Mouse (Mus musculus) limb, embryonic 14.5 days (tissue): ENCODE data around the gene Vps26c. TPM values are rescaled to one million over a fixed set of nuclear protein-coding genes. Genes with fewer than 3 reads are reported as not detected.
"Not testable (repeated sequence)": the region's sequence is repeated elsewhere in the genome, so short reads cannot be mapped to it uniquely, and the experiment has no call there.

ENCODE experiments used
- ATAC-seq: fragments of 200-750 bp; cut with Nextera tagmentation; 2 replicates; pipeline ENCODE4 v1.8.0; 2017; ENCODE audit warnings: low read depth, moderate number of reproducible peaks, moderate TSS enrichment; ENCODE audit not compliant: low FRiP score
- DNase-seq: peaks from one replicate; pipeline ENCODE4 v3.0.0-alpha.2; 2015; ENCODE audit warnings: low spot score
- H3K27ac ChIP-seq: fragments of 300-500 bp; sonication (generic); replicated peaks from 2 replicates; pipeline ENCODE4 v1.5.1; 2014; ENCODE audit warnings: low read depth, mild to moderate bottlenecking, low read length, moderate library complexity, mixed read lengths
- H3K27me3 ChIP-seq: fragments of 300-500 bp; sonication (generic); 2 replicates; pipeline ENCODE4 v1.6.1; 2014; ENCODE audit warnings: low read length, mixed read lengths; ENCODE audit not compliant: control insufficient read depth, insufficient read depth
- H3K36me3 ChIP-seq: fragments of 300-500 bp; sonication (generic); 2 replicates; pipeline ENCODE4 v1.6.1; 2014; ENCODE audit warnings: mild to moderate bottlenecking, low read length, moderate library complexity, mixed read lengths; ENCODE audit not compliant: control insufficient read depth, insufficient read depth
- H3K4me1 ChIP-seq: fragments of 300-500 bp; sonication (generic); 2 replicates; pipeline ENCODE4 v1.6.1; 2014; ENCODE audit warnings: antibody characterized with exemption, low read length, mixed read lengths; ENCODE audit not compliant: control insufficient read depth, insufficient read depth
- H3K4me2 ChIP-seq: fragments of 300-500 bp; sonication (generic); replicated peaks from 2 replicates; pipeline ENCODE4 v1.6.1; 2014; ENCODE audit warnings: low read depth, mild to moderate bottlenecking, low read length, moderate library complexity; ENCODE audit not compliant: severe bottlenecking
- H3K4me3 ChIP-seq: fragments of 300-500 bp; sonication (generic); replicated peaks from 2 replicates; pipeline ENCODE4 v1.5.1; 2014; ENCODE audit warnings: low read length
- H3K9ac ChIP-seq: fragments of 300-500 bp; sonication (generic); 2 replicates; pipeline ENCODE4 v1.6.1; 2014; ENCODE audit warnings: mild to moderate bottlenecking, low read depth, low read length, moderate library complexity; ENCODE audit not compliant: severe bottlenecking
- H3K9me3 ChIP-seq: fragments of 300-500 bp; sonication (generic); 2 replicates; pipeline ENCODE4 v1.6.1; 2016; ENCODE audit warnings: low read length; ENCODE audit not compliant: control insufficient read depth
- POLR2A ChIP-seq: fragments of 200-500 bp; IDR thresholded peaks from 2 replicates; pipeline ENCODE4 v1.8.0; 2012; ENCODE audit warnings: inconsistent platforms, mild to moderate bottlenecking, moderate library complexity, borderline replicate concordance; ENCODE audit not compliant: insufficient read depth, insufficient read length; ENCODE audit errors: extremely low read depth
- WGBS: fragments of 180-500 bp; shearing (Covaris S2); extraction: QIAGEN DNeasy Blood & Tissue Kit; methylation state at CpG from one replicate; pipeline ENCODE4 v1.1.7; 2014; 5-methylcytosine and 5-hydroxymethylcytosine counted together
- polyA plus RNA-seq, 2 experiments: library from polyadenylated mRNA; depleted of rRNA in 1 of 2; stranded (reverse) in 1 of 2; unstranded in 1 of 2; fragments of >200 nt; fragmentation: Nextera tagmentation in 1 of 2; extraction: Ambion mirVana in 1 of 2; gene quantifications; 2 replicates each; pipeline versions ENCODE4 v1.2.1 to v1.2.3; 2012 to 2014

The Vps26c gene
- polyA plus RNA-seq, 2 experiments: 50.3 to 55.0 TPM

DNA sequence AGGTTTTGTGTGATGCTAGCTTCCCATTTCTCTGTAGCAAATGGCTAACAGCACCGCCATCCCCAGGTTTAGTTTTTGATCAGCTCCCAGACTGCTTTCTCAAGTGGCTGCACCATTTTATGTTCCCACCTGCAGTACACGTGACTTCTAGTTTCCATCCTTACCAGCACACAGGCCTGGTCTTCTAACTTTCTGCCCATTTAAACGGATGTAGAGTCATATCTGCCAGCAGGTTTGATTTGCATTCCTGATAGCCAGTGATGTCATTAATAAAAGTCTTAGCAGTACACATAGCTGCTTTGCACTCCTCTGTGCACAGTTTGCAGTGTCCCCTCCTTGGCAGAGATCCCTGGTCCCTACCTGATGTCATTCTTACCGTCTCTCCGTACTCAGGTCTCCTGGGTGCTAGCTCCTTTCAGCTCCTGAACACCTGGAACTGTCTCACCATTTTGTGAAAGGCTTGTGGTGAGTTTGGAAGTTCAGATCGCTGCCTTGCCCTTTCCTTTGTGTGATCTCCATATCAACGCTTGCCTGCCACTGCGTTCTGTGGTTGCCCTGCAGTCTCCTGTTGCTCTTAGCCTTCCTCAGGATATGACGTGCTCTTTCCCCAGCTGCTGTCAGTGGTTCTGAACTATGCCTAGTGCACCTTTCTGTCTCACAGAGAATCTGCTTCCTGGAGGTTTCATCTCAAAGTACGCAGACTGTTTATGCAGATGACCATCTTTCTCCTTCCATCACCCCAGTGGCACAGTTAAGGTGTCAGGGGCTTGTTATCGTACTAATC lies 41.7 kb downstream of the Vps26c start:
- Histone ChIP-seq H3K9ac (no peak overlapping the region), H3K27me3 (no peaks in the 10 kb centered on the region), H3K9me3 (no peaks in the 10 kb centered on the region), H3K4me1 (no peaks in the 10 kb centered on the region), H3K27ac (no peak overlapping the region), H3K36me3 (no peaks in the 10 kb centered on the region), H3K4me3 (no peak overlapping the region), H3K4me2 (no peak overlapping the region)
- DNase-seq (no peak), ATAC-seq (no peak)
- 69% methylated on average over 11 of the region's 11 CpGs for WGBS
- TF ChIP-seq POLR2A: no peak

GRCm38 (mm10) chr16:94473086-94473822 lies 53.4 kb downstream of the Vps26c start:
- TF ChIP-seq POLR2A: no peak
- no peak for ATAC-seq

DNA sequence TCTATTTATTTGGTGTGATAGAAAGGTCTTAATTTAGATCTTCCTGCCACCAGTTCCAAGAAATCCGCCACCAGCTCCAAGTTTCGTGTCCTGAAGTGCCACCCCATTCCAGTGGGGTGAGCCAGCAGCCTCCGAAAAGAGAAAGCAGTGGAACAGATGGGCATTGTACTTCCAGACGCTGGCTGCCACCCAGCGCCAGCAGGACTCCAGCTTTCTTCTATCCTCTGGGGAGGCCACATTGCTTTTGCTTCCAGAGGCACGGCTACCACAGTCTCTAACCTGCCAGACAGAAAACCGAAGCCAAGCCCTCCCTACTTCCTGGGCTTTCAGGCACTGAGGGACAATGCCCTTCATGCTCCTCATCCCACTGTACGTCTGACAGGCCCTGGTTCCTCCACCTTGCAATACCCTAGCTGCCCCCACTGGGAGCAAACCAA lies 54.1 kb downstream of the Vps26c start:
- ATAC-seq (0 out of 2 replicates have a peak, but pooled peaks have one; percentile 31), DNase-seq (peak; percentile 28)
- no peaks in the 10 kb centered on the region for H3K27me3 ChIP-seq
- TF ChIP-seq POLR2A: no peak
- H3K9me3 ChIP-seq: no peaks in the 10 kb centered on the region
- peaks cover 3% of the 10 kb centered on the region; the same call in 1 of the 2 replicates for H3K4me1 ChIP-seq
- 71% methylated on average over 8 of the region's 8 CpGs for WGBS
- 0 out of 2 replicates have a peak overlapping the region, but pooled peaks have one; percentile 14 for H3K27ac ChIP-seq
- peaks cover 35% of the 10 kb centered on the region for H3K36me3 ChIP-seq
- no peak overlapping the region for H3K4me3 ChIP-seq
- H3K4me2 ChIP-seq: no peak overlapping the region
- H3K9ac ChIP-seq: no peak overlapping the region

More at GRCm38 (mm10) chr16:94473086-94473822, 53.4 kb downstream of the Vps26c start:
- Histone ChIP-seq H3K4me3 (no peak overlapping the region), H3K27me3 (no peaks in the 10 kb centered on the region), H3K9ac (no peak overlapping the region), H3K4me2 (no peak overlapping the region), H3K4me1 (peaks cover 3% of the 10 kb centered on the region; the same call in 1 of the 2 replicates), H3K36me3 (peaks cover 28% of the 10 kb centered on the region), H3K27ac (peak overlapping the region; percentile 14; the same call in 1 of the 2 replicates), H3K9me3 (no peaks in the 10 kb centered on the region)
- 87% methylated on average over 11 of the region's 11 CpGs for WGBS
- no peak for DNase-seq

- H3K4me2 ChIP-seq: no peak overlapping the region
- ATAC-seq (no peak), DNase-seq (no peak)
- TF ChIP-seq POLR2A: no peak
- 93% methylated on average over 2 of the region's 2 CpGs for WGBS
- H3K4me3 ChIP-seq: no peak overlapping the region
- peaks cover 75% of the 10 kb centered on the region for H3K36me3 ChIP-seq
- H3K27ac ChIP-seq: no peak overlapping the region
- peaks cover 3% of the 10 kb centered on the region; the same call in 1 of the 2 replicates for H3K4me1 ChIP-seq
- H3K27me3 ChIP-seq: no peaks in the 10 kb centered on the region
- no peak overlapping the region for H3K9ac ChIP-seq
- H3K9me3 ChIP-seq: no peaks in the 10 kb centered on the region
Measured at GRCm38 (mm10) chr16:94468391-94468790, 58.2 kb downstream of the Vps26c start.

- no peak for DNase-seq
- no peak overlapping the region for H3K4me3 ChIP-seq
- H3K27ac ChIP-seq: no peak overlapping the region
- no peak overlapping the region for H3K9ac ChIP-seq
- no peaks in the 10 kb centered on the region for H3K27me3 ChIP-seq
- no peak overlapping the region for H3K4me2 ChIP-seq
- peaks cover 84% of the 10 kb centered on the region for H3K36me3 ChIP-seq
- 87% methylated on average over 11 of the region's 11 CpGs for WGBS
- TF ChIP-seq POLR2A: no peak
- no peak for ATAC-seq
- H3K4me1 ChIP-seq: no peaks in the 10 kb centered on the region
- no peaks in the 10 kb centered on the region for H3K9me3 ChIP-seq
Measured at GRCm38 (mm10) chr16:94467337-94468055, 59.1 kb downstream of the Vps26c start.

DNA sequence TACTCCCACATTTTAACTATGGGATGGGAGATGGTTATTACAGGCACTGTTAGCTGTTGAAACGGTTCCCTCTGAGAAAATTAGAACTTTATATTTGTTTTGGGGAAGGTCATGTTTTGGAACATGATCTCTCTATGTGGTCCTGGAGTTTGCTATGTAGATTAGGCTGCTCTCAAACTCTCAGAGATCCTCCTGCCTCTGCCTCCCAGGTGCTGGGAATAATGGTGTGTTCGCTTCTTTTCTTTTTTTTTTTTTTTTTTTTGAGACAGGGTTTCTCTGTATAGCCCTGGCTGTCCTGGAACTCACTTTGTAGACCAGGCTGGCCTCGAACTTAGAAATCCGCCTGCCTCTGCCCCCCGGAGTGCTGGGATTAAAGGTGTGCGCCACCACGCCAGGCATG lies 60.3 kb downstream of the Vps26c start:
- WGBS: 93% methylated on average over 7 of the region's 7 CpGs
- not testable (repeated sequence) for DNase-seq, H3K4me1 ChIP-seq, ATAC-seq, H3K9ac ChIP-seq, H3K4me2 ChIP-seq, H3K9me3 ChIP-seq, H3K4me3 ChIP-seq, H3K27me3 ChIP-seq, H3K27ac ChIP-seq
- H3K36me3 ChIP-seq: peaks cover 96% of the 10 kb centered on the region
